Mouse (Mus musculus): ENCODE data around the gene Tsr2. TPM values are rescaled to one million over a fixed set of nuclear protein-coding genes. Genes with fewer than 3 reads are reported as not detected.
A peak's percentile ranks its signal among the peaks of the same experiment; 100 is the strongest.

The Tsr2 gene
- polyA plus RNA-seq, 1 experiment from 2014 or later, result 37.0 TPM

DNA sequence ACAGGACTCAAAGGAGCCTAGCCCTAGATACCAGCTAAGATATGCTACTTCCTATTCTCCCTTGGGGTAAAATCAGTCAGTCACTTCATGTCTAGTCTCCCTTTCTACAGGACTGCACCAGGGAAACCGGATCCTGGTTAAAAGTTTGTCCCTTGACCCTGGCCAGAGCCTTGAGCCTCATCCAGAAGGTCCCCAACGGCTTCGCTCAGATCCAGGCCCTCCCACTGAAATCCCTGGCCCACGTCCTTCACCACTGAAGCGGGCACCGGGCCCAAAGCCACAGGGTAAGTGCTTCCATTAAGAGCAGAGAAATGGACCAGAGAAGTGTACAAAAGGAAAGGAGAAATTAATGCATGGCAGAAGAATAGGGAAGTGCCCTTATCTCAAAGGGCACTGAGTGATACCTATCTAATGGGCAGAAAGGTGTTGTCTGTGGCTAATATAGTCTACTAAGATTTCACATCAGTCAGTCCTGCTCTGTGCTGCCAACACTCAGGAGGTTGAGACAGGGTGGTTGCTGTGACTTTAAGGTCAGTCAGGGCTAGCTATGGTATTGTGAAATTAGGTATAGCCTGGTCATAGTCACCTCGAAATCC, 30.2 kb downstream of the Tsr2 start:
- no peak overlapping the region for H3K27ac ChIP-seq
- no peak overlapping the region for H3K4me3 ChIP-seq
- 93% methylated on average over 7 of the region's 7 CpGs for WGBS
- no peaks in the 10 kb centered on the region for H3K9me3 ChIP-seq
- no peaks in the 10 kb centered on the region for H3K4me1 ChIP-seq
- peaks cover 27% of the 10 kb centered on the region for H3K36me3 ChIP-seq
- no peaks in the 10 kb centered on the region for H3K27me3 ChIP-seq (replicated peaks)
- ATAC-seq (ENCODE audit: low FRiP score, low read depth), result no peak
- no peak overlapping the region for H3K4me2 ChIP-seq (replicated peaks)
- no peak overlapping the region for H3K9ac ChIP-seq

DNA sequence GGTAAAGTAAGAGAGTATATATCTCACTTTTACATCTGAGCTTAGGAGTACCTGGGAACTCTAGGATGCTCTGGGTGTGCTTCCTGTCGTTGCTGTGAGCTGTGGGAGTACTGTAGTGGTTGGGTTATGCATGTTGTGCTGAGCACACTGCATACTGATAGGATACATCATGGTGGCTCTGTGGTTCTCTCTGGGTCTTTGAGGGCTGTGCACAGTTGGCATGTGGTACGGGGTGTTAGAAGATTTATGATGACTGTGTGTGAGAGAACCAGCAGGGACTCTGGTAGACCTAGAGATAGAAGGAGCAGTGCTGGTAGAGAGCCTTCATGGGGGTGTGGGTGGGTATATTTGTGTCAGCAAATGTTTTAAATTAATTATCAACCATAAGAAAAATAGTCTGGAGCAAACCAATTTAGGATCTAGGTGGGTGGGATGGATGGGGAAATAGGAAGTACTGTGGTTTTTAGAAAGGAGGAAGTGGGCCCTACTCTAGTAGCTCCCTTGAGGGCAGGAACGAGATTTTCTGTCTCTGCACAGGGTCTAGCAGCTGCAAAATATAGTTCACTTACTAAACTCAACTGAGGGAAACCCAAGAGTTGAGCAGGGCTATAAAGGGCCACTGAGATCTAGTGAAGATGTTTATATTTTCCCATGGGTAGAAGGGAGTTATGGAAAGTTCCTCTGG, 34.6 kb downstream of the Tsr2 start:
- no peak for ATAC-seq (ENCODE audit: low FRiP score, low read depth)
- Histone ChIP-seq H3K9me3 (no peaks in the 10 kb centered on the region), H3K9ac (no peak overlapping the region), H3K4me1 (no peaks in the 10 kb centered on the region), H3K27ac (no peak overlapping the region), H3K36me3 (peaks cover 5% of the 10 kb centered on the region; the same call in 1 of the 2 replicates), H3K4me3 (no peak overlapping the region), H3K4me2 (replicated peaks) (no peak overlapping the region), H3K27me3 (replicated peaks) (no peaks in the 10 kb centered on the region)
- WGBS, result 60% methylated on average over 3 of the region's 3 CpGs

DNA sequence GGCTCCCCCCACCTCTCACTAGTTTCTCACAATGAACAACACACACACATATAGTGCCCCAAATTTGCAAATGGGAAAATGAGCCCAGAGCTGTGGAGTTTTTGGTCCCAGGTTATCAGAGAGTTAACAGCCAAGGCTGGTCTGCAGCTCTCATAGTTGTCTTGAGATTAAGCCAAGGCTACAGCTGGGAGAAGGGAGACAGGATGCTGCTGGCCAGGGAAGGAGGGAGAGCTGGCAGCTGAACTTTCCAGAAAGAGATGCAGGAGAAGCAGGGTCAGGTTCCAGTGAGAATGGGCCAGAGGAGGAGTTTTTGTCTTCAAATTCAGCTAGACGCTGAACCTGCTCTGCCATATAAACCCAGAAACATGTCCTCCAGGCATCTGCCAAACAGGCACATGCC, 37.0 kb downstream of the Tsr2 start:
- no peaks in the 10 kb centered on the region for H3K9me3 ChIP-seq
- no peaks in the 10 kb centered on the region for H3K27me3 ChIP-seq (replicated peaks)
- no peak overlapping the region for H3K27ac ChIP-seq
- no peak overlapping the region for H3K9ac ChIP-seq
- H3K36me3 ChIP-seq, result no peaks in the 10 kb centered on the region
- H3K4me2 ChIP-seq (replicated peaks), result no peak overlapping the region
- H3K4me3 ChIP-seq, result no peak overlapping the region
- no peak for ATAC-seq (ENCODE audit: low FRiP score, low read depth)
- 83% methylated on average over 1 of the region's 1 CpGs for WGBS
- no peaks in the 10 kb centered on the region for H3K4me1 ChIP-seq

DNA sequence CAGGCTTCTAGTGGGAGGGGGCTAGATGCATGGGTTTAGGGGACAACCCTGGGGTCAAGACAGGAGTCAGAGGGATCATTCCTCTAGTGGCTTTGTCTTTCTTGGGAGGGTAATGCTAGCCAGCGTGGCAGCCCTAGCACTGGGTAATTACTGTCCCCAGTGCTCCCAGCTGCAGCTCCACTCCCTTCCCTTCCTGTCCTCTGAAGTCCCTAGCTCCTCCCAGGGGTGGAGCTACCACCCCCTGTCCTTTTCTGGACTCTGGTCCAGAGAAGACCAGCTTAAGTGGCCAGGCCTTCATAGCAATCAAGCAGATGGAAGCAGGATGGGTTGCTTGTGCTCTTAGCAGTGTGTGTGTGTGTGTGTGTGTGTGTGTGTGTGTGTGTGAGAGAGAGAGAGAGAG, 40.8 kb downstream of the Tsr2 start:
- no peak for ATAC-seq (ENCODE audit: low FRiP score, low read depth)
- Histone ChIP-seq H3K27ac (no peak overlapping the region), H3K9me3 (no peaks in the 10 kb centered on the region), H3K36me3 (no peaks in the 10 kb centered on the region), H3K4me1 (no peaks in the 10 kb centered on the region), H3K4me2 (replicated peaks) (no peak overlapping the region), H3K9ac (no peak overlapping the region), H3K4me3 (no peak overlapping the region), H3K27me3 (replicated peaks) (no peaks in the 10 kb centered on the region)
- WGBS, result 6% methylated on average over 1 of the region's 1 CpGs

DNA sequence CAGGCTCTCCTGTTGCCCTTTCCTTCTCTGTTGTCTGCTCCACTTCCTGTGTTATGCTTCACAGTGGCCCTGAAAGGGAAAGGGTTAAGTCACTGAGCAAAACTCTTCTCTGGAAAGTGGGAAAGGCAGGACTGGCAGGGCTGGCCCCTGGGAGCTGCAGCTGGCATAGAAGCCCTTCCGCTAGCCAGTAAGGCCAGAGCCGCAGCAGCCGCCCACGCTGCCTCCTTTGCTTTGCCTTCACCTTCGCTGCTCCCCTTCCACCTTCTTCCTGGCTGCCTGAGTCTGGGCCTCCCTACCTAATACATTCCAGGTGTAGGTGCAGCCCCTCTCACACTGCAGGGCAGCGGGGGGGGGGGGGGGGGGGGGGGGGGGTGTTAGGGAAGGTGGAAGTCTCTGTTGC, 41.9 kb downstream of the Tsr2 start:
- Histone ChIP-seq H3K9me3 (no peaks in the 10 kb centered on the region), H3K4me3 (no peak overlapping the region), H3K27ac (no peak overlapping the region), H3K4me1 (peaks cover 3% of the 10 kb centered on the region; the same call in 1 of the 2 replicates), H3K4me2 (replicated peaks) (no peak overlapping the region), H3K9ac (no peak overlapping the region), H3K36me3 (no peaks in the 10 kb centered on the region), H3K27me3 (replicated peaks) (no peaks in the 10 kb centered on the region)
- 61% methylated on average over 5 of the region's 6 CpGs for WGBS
- no peak for ATAC-seq (ENCODE audit: low FRiP score, low read depth)

DNA sequence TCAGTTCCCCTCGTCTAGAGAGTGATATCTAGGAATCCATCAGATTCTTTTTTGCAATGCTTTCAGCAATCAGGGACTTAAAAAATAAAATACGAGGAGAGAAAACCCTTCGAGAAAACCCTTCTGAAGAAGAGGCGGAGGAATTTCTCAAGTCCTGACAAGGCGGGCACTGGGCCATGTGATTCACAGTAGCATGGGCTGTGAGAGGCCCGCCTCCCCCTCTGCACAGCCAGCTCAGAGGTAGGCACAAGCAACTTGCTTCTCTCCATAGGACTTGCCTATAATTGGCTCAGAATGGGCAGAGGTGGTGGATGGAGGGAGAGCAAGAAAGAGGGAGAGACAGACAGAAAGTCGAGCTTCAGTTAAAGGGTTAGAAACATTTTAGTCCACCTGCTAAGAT, 46.0 kb downstream of the Tsr2 start:
- Histone ChIP-seq H3K9me3 (no peaks in the 10 kb centered on the region), H3K27me3 (replicated peaks) (no peaks in the 10 kb centered on the region), H3K36me3 (no peaks in the 10 kb centered on the region), H3K4me3 (no peak overlapping the region), H3K4me2 (replicated peaks) (no peak overlapping the region), H3K27ac (no peak overlapping the region), H3K9ac (no peak overlapping the region), H3K4me1 (peaks cover 15% of the 10 kb centered on the region)
- no peak for ATAC-seq (ENCODE audit: low FRiP score, low read depth)
- WGBS, result 75% methylated on average over 7 of the region's 7 CpGs

DNA sequence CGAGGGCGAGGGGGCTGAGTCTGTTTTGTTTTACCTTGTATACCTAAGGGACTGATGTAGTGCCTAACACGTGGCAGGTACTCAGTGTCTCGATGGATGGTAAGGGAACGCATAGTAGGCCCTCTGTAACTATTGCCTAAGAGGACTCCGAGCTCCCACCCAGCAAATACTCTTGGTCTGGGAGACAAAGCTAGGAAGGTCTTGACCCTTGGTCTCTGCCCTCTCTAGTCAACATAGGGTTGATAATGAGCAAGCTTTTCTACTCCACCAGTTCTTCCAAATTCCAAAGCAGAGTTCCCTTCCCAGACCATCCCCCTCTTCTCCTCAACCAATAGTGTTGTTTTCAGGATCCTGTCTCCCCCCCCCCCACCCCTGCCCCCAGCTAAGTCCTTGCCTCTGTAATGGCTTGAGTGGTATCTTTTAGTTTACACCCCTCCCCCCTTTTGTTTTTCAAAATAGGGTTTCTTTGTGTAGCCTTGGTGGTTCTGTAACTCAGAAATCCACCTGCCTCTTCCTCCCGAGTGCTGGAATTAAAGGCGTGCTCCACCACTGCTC, 46.6 kb downstream of the Tsr2 start:
- Histone ChIP-seq H3K9ac (no peak overlapping the region), H3K9me3 (no peaks in the 10 kb centered on the region), H3K4me3 (no peak overlapping the region), H3K27ac (no peak overlapping the region), H3K4me1 (peaks cover 15% of the 10 kb centered on the region), H3K27me3 (replicated peaks) (no peaks in the 10 kb centered on the region), H3K36me3 (no peaks in the 10 kb centered on the region), H3K4me2 (replicated peaks) (peak overlapping the region; percentile 68)
- ATAC-seq (ENCODE audit: low FRiP score, low read depth), result no peak
- 53% methylated on average over 8 of the region's 8 CpGs for WGBS

DNA sequence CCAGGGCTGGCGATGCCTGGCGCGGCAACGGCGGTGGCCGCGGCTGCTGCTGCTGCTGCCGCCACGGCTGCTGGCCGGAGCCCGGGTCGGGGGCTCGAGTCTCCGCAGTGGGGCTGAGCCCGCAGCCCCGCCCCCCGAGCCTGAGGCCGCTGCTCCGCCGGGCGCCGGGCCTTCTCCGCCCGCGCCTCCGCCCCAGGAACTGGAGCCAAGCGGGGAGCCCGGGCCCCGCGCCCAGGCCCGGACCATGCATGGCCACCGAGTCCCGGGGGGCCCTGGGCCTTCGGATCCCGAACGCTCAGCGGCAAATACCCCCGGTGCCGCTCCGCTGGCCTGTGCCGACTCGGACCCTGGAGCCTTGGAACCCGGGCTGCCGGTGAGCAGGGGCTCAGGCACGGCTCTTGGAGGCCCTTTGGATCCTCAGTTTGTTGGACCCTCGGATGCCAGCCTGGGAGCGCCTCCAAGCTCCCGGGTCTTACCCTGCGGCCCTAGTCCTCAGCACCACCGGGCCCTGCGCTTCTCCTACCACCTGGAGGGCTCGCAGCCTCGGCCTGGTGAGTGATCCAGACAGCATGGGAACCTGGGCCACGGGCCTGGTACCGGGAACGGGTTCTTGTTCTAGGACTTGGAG, 48.8 kb downstream of the Tsr2 start:
- Histone ChIP-seq H3K27me3 (replicated peaks) (no peaks in the 10 kb centered on the region), H3K4me1 (peaks cover 15% of the 10 kb centered on the region), H3K4me2 (replicated peaks) (peak overlapping the region; percentile 68), H3K9ac (peak overlapping the region; percentile 81), H3K4me3 (peak overlapping the region; percentile 66), H3K27ac (peak overlapping the region; percentile 72), H3K9me3 (no peaks in the 10 kb centered on the region), H3K36me3 (no peaks in the 10 kb centered on the region)
- ATAC-seq (ENCODE audit: low FRiP score, low read depth), result peak; percentile 71
- 30% methylated on average over 42 of the region's 56 CpGs for WGBS

DNA sequence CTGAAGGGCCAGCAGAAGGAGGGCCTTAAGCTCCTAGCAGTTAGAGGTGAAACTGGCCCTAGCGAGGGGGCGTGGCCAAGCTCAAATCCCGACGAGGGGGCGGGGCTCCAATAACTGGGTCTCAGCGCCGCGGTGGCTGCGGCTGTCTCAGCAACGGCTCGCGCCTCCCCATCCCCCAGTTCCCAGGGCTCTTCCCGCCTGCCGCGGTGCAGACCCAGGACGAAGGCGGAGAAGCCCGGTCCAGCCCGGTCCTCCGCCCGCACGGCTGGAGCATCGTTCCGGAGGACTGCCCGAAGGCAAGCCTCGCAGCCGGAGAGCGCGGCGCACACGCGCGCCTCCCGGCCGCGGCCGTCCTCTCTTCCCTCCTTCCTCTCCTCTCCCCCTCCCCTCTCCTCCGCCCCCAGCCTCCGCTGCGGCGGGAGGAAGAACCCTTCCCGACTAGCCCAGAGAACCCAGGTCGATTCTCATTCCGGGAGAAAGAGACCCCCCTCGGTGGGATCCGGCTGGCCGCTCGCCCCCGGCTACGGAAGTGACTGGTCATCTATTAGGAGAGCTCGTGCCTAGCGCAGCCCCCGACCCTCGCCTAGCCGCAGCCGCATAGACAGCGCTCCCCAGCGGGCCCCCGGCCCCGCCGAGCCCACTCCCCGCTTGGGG, 49.4 kb downstream of the Tsr2 start:
- peak overlapping the region; percentile 72 for H3K27ac ChIP-seq
- no peaks in the 10 kb centered on the region for H3K9me3 ChIP-seq
- H3K27me3 ChIP-seq (replicated peaks), result no peaks in the 10 kb centered on the region
- H3K9ac ChIP-seq, result peak overlapping the region; percentile 81
- ATAC-seq (ENCODE audit: low FRiP score, low read depth), result peak; percentile 93
- no peaks in the 10 kb centered on the region for H3K36me3 ChIP-seq
- peaks cover 15% of the 10 kb centered on the region for H3K4me1 ChIP-seq
- peak overlapping the region; percentile 68 for H3K4me2 ChIP-seq (replicated peaks)
- H3K4me3 ChIP-seq, result peak overlapping the region; percentile 66
- WGBS, result 24% methylated on average over 41 of the region's 62 CpGs

DNA sequence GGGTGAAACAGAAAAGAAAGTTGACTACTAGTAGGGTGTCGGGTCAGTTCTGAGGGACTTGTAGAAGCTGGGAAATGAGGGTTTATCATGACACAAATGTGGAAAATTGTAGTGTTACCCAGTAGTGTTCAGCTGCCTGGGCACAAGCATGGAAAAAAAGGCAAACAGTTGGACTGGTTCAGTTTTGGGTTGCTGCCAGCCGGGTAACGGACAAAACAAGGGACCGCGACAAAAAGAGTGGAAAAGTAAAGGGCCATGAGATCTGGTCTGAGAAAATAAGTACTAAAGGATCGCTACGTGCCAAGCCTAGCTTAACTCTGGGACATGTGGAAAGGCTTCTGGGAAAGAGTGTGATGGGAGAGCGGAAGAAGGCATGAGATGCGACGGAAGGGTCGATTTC, 50.0 kb downstream of the Tsr2 start:
- ATAC-seq (ENCODE audit: low FRiP score, low read depth), result no peak; the same call in 1 of the 2 replicates
- Histone ChIP-seq H3K36me3 (no peaks in the 10 kb centered on the region), H3K4me2 (replicated peaks) (peak overlapping the region; percentile 68), H3K4me3 (peak overlapping the region; percentile 66), H3K4me1 (peaks cover 15% of the 10 kb centered on the region), H3K9me3 (no peaks in the 10 kb centered on the region), H3K27ac (no peak overlapping the region), H3K9ac (no peak overlapping the region), H3K27me3 (replicated peaks) (no peaks in the 10 kb centered on the region)
- 43% methylated on average over 11 of the region's 11 CpGs for WGBS

DNA sequence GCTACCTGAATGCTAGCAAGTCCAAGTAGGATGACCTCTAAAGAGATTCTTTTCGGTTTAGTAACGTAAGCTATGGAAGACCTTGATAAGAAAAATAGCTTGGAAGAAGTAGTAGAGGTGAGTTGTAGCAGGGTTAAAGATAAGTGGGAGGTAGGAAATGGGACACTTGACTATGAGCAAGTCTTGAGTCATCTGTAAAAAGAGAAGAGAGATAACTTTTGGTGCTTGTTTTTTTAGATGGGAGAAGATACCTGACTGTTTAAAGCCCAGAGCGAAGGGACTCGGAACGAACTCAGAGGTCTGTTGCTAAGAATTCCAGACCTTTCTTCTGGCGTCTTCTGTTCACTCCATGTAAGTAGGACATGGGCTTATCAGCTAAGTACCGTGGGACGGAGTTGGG, 50.5 kb downstream of the Tsr2 start, which contains the start of gene Fgd1:
Gene Fgd1, plus strand, starts transcription at position 301 of the 400 bp plus-strand sequence.
- H3K9me3 ChIP-seq, result no peaks in the 10 kb centered on the region
- H3K4me1 ChIP-seq, result peaks cover 15% of the 10 kb centered on the region
- peak within 1 kb of the TSS; percentile 72 for H3K27ac ChIP-seq
- H3K4me2 ChIP-seq (replicated peaks), result peak within 1 kb of the TSS; percentile 68
- peak within 1 kb of the TSS; percentile 81 for H3K9ac ChIP-seq
- H3K4me3 ChIP-seq, result peak within 1 kb of the TSS; percentile 66
- H3K36me3 ChIP-seq, result no peaks in the 10 kb centered on the region
- ATAC-seq (ENCODE audit: low FRiP score, low read depth), result no peak
- WGBS, result 96% methylated on average over 8 of the region's 8 CpGs
- no peaks in the 10 kb centered on the region for H3K27me3 ChIP-seq (replicated peaks)

DNA sequence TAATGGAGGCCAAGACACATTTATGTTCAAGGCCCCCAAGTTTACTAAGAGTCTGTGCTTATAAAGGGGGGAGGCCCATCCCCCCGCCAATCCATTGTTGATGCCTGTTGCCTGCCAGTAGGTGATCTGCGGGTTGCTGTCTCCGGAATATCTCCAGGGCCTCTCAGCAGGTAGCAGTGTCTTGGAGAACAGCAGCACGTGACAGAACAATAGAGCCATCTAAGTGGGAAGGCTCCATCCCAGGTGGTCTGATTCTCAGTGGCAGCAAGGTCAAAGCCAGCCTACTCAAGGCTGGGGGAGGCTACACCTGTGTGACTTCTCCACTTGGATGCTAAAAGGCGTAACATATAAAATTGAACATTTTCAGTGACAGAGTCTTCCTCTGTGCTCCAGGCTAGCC, 55.1 kb downstream of the Tsr2 start:
- no peaks in the 10 kb centered on the region for H3K27me3 ChIP-seq (replicated peaks)
- no peak overlapping the region for H3K4me2 ChIP-seq (replicated peaks)
- H3K9ac ChIP-seq, result no peak overlapping the region
- H3K9me3 ChIP-seq, result no peaks in the 10 kb centered on the region
- ATAC-seq (ENCODE audit: low FRiP score, low read depth), result no peak
- H3K27ac ChIP-seq, result no peak overlapping the region
- no peak overlapping the region for H3K4me3 ChIP-seq
- no peaks in the 10 kb centered on the region for H3K4me1 ChIP-seq
- no peaks in the 10 kb centered on the region for H3K36me3 ChIP-seq
- 46% methylated on average over 5 of the region's 5 CpGs for WGBS
